Mouse (Mus musculus) stomach, postnatal 0 days (tissue): ENCODE results near the gene C530008M17Rik. TPM values are rescaled to one million over a fixed set of nuclear protein-coding genes. Genes with fewer than 3 reads are reported as not detected.
A peak's percentile ranks its signal among the peaks of the same experiment; 100 is the strongest.

Experiments used
- ATAC-seq: fragments of 200-750 bp; cut with Nextera tagmentation; 2 replicates; pipeline ENCODE4 v1.8.0; 2017; ENCODE audit not compliant: low FRiP score, low TSS enrichment
- DNase-seq: peaks from one replicate; pipeline ENCODE4 v3.0.0-alpha.2; 2016; ENCODE audit warnings: low spot score
- H3K27ac ChIP-seq: fragments of 300-500 bp; sonication (generic); replicated peaks from 2 replicates; pipeline ENCODE4 v1.5.1; 2014; ENCODE audit warnings: mild to moderate bottlenecking, control low read depth
- H3K27me3 ChIP-seq: fragments of 300-500 bp; sonication (generic); 2 replicates; pipeline ENCODE4 v1.6.1; 2014; ENCODE audit warnings: low read length; ENCODE audit not compliant: control insufficient read depth, insufficient read depth
- H3K36me3 ChIP-seq: fragments of 300-500 bp; sonication (generic); 2 replicates; pipeline ENCODE4 v1.6.1; 2014; ENCODE audit warnings: low read length, mixed read lengths; ENCODE audit not compliant: control insufficient read depth, insufficient read depth
- H3K4me1 ChIP-seq: fragments of 300-500 bp; sonication (generic); replicated peaks from 2 replicates; pipeline ENCODE4 v1.6.1; 2014; ENCODE audit warnings: antibody characterized with exemption; ENCODE audit not compliant: control insufficient read depth, insufficient read depth
- H3K4me2 ChIP-seq: fragments of 300-500 bp; sonication (generic); replicated peaks from 2 replicates; pipeline ENCODE4 v1.6.1; 2014; ENCODE audit warnings: low read depth, mild to moderate bottlenecking, control low read depth, moderate library complexity
- H3K4me3 ChIP-seq: fragments of 300-500 bp; sonication (generic); 2 replicates; pipeline ENCODE4 v1.5.1; 2014; ENCODE audit warnings: low read depth, low read length, control low read depth
- H3K9ac ChIP-seq: fragments of 300-500 bp; sonication (generic); 2 replicates; pipeline ENCODE4 v1.6.1; 2014; ENCODE audit warnings: mild to moderate bottlenecking, low read length, control low read depth, mixed read lengths
- H3K9me3 ChIP-seq: fragments of 300-500 bp; sonication (generic); 2 replicates; pipeline ENCODE4 v1.6.1; 2016; ENCODE audit warnings: low read length; ENCODE audit not compliant: control insufficient read depth
- CTCF ChIP-seq: IDR thresholded peaks from 2 replicates; pipeline ENCODE4 v1.5.1; 2016; ENCODE audit warnings: antibody characterized with exemption, low read depth, mild to moderate bottlenecking, moderate library complexity
- EP300 ChIP-seq: optimal IDR thresholded peaks from 2 replicates; pipeline ENCODE3; 2016; ENCODE audit warnings: antibody characterized with exemption
- WGBS: fragments of 180-500 bp; shearing (Covaris S2); extraction: QIAGEN DNeasy Blood & Tissue Kit; methylation state at CpG from one replicate; pipeline ENCODE4 v1.1.7; 2014; 5-methylcytosine and 5-hydroxymethylcytosine counted together
- polyA plus RNA-seq: library from polyadenylated mRNA; unstranded; fragments of >200 nt; fragmentation: Nextera tagmentation; extraction: Ambion mirVana; gene quantifications from 2 replicates; pipeline ENCODE4 v1.2.1, GENCODE M21; 2015

C530008M17Rik gene
- polyA plus RNA-seq, result 3.6 TPM in 2 replicates

- Histone ChIP-seq H3K4me1 (no peaks in the 10 kb centered on the region), H3K4me2 (peak within 1 kb of the TSS; percentile 100), H3K27ac (0 out of 2 replicates have a peak within 1 kb of the TSS, but pooled peaks have one; percentile 18), H3K9me3 (no peaks in the 10 kb centered on the region), H3K36me3 (no peaks in the 10 kb centered on the region), H3K4me3 (peak within 1 kb of the TSS; percentile 67), H3K9ac (peak within 1 kb of the TSS; percentile 67), H3K27me3 (no peaks in the 10 kb centered on the region)
- WGBS, result 79% methylated on average over 2 of the region's 2 CpGs
- TF ChIP-seq CTCF (no peak), EP300 (no peak)
- DNase-seq (no peak), ATAC-seq (no peak)
Measured at GRCm38 (mm10) chr5:76656212-76656611, at the start of gene C530008M17Rik. Gene C530008M17Rik, plus strand, starts transcription at chr5:76656512.

GRCm38 (mm10) chr5:76609702-76610370, 46.5 kb upstream of the C530008M17Rik start:
- Histone ChIP-seq H3K27ac (peak overlapping the region; percentile 31; the same call in 1 of the 2 replicates), H3K9ac (no peak overlapping the region), H3K36me3 (peaks cover 10% of the 10 kb centered on the region; the same call in 1 of the 2 replicates), H3K4me1 (no peaks in the 10 kb centered on the region), H3K4me3 (no peak overlapping the region), H3K4me2 (no peak overlapping the region), H3K9me3 (no peaks in the 10 kb centered on the region), H3K27me3 (no peaks in the 10 kb centered on the region)
- no peak for TF ChIP-seq CTCF
- TF ChIP-seq EP300, result no peak
- 67% methylated on average over 8 of the region's 8 CpGs for WGBS
- DNase-seq (peak; percentile 58), ATAC-seq (peak; percentile 93)

GRCm38 (mm10) chr5:76612867-76613499, 43.3 kb upstream of the C530008M17Rik start:
- no peaks in the 10 kb centered on the region for H3K27me3 ChIP-seq
- H3K4me3 ChIP-seq, result no peak overlapping the region
- H3K9ac ChIP-seq, result no peak overlapping the region
- no peaks in the 10 kb centered on the region for H3K9me3 ChIP-seq
- 86% methylated on average over 6 of the region's 6 CpGs for WGBS
- no peak overlapping the region for H3K4me2 ChIP-seq
- no peak for TF ChIP-seq CTCF
- no peak for TF ChIP-seq EP300
- H3K36me3 ChIP-seq, result peaks cover 5% of the 10 kb centered on the region
- no peaks in the 10 kb centered on the region for H3K4me1 ChIP-seq
- ATAC-seq, result no peak
- no peak overlapping the region for H3K27ac ChIP-seq
- DNase-seq, result no peak

GRCm38 (mm10) chr5:76615276-76615675, 41.0 kb upstream of the C530008M17Rik start:
- DNase-seq (no peak), ATAC-seq (no peak)
- Histone ChIP-seq H3K4me3 (no peak overlapping the region), H3K27me3 (no peaks in the 10 kb centered on the region), H3K9me3 (no peaks in the 10 kb centered on the region), H3K36me3 (peaks cover 10% of the 10 kb centered on the region), H3K9ac (no peak overlapping the region), H3K27ac (no peak overlapping the region), H3K4me1 (no peaks in the 10 kb centered on the region), H3K4me2 (no peak overlapping the region)
- TF ChIP-seq EP300 (no peak), CTCF (no peak)
- 90% methylated on average over 8 of the region's 8 CpGs for WGBS

- 84% methylated on average over 2 of the region's 2 CpGs for WGBS
Measured at GRCm38 (mm10) chr5:76616196-76616747, 40.0 kb upstream of the C530008M17Rik start.

More at GRCm38 (mm10) chr5:76616196-76616747, 40.0 kb upstream of the C530008M17Rik start:
- TF ChIP-seq CTCF (no peak), EP300 (no peak)
- H3K4me3 ChIP-seq, result no peak overlapping the region
- H3K27me3 ChIP-seq, result no peaks in the 10 kb centered on the region
- H3K4me2 ChIP-seq, result no peak overlapping the region
- no peaks in the 10 kb centered on the region for H3K9me3 ChIP-seq
- ATAC-seq, result no peak
- H3K4me1 ChIP-seq, result no peaks in the 10 kb centered on the region
- H3K36me3 ChIP-seq, result peaks cover 10% of the 10 kb centered on the region
- H3K27ac ChIP-seq, result no peak overlapping the region
- H3K9ac ChIP-seq, result no peak overlapping the region
- DNase-seq, result no peak
